Mouse (Mus musculus) ovary, postnatal 36 days (tissue): ENCODE results near the gene Socs4.
A peak's percentile ranks its signal among the peaks of the same experiment; 100 is the strongest.
"Not testable (repeated sequence)": the region's sequence is repeated elsewhere in the genome, so short reads cannot be mapped to it uniquely, and the experiment has no call there.

Experiments used
- DNase-seq: peaks from one replicate; pipeline ENCODE4 v3.0.0; 2022; ENCODE audit warnings: low spot score, mixed read lengths

Socs4 gene

DNA sequence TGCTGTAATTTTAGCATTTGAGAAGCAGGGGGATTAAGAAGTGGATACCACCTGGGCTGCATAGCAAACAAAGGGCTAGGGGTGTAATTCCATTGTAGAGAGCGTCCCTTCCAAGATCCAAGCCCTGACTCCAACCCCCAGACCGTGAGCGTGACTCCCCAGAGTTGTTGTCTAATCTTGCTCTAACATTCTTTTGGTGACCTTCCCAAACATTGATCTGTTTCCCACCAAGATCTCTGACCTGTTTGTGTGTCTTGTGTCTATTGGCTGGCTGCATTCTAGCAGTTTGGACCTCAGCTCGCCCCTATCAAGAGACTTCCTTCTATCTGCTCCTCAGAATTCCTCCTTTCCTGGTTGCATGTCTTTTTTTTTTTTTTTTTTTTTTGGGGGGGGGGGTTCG, 10.3 kb downstream of the Socs4 start:
- DNase-seq: no peak

- no peak for DNase-seq
Measured at GRCm38 (mm10) chr14:47291772-47292171, 15.0 kb downstream of the Socs4 start.

DNA sequence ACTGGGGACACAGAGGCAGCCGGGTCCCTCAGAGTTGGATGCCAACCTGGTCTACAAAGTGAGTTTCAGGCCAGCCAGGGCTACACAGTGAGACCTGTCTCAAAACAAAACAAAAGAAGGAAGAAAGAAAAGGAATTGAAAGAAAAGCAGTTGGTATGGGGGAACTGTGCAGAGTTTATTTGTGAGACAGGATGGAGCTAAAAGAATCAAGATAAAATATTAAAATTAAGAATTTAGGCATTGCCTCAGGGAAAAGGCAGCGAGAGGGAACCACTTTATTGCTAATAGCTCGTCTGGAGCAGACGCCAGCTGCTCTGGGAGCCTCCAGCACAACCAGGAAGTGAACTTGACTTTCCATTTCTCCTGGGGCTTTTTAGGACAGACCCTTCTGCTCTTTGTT, 17.4 kb downstream of the Socs4 start:
- no peak for DNase-seq

DNA sequence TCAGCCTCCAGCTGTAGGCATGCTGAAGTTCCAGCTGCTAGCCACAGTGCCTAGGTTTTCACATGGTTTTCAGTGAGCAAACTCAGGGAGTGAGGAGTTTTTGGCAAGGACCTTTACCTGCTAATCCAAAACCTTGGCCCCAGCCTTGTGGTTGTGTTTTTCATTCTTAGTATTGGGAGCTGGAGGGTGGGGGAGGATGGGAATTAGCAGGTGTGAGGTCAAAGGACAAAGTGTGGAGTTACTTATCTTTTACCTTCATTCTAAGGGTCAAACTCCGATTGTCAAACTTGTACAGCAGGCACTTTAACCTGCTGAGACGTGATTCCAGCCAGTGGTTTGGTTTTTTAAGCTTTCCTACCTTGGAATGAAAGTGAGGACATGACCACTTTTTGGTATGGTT, 19.5 kb downstream of the Socs4 start:
- no peak for DNase-seq

DNA sequence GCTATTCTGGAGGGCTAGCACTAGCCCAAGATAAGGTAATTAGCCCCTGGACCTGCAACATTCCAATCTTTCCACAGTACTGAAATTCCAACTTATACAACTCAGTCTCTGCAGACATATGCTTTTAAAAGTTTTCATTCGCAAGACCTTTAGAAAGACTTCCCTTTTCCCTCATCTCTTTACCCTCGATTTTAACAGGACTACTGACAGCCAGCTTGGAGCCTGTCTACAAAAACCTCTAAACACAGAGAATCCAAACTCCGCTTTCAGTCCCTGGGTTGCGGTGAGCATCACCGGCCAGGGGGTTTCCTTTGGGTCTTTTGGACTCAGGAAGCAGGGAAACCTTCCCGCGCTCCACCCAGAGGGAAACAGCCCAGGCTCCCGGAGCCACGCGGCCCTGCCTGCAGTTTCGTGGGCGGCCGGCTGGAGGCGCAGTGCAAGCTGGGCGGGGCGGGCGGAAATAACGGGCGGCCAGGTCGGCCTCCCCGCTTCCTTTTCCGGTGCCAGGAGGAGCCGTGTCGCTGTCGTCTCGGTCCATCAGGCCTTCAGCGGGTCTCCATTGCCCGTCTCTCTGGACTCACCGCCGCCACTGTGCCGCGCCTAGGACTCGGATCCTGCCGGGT, 21.2 kb downstream of the Socs4 start, which contains the start of gene Mapk1ip1l:
Mapk1ip1l (plus strand) TSS at position 482 of the 623 bp plus-strand sequence.
- DNase-seq: peak; percentile 92

DNA sequence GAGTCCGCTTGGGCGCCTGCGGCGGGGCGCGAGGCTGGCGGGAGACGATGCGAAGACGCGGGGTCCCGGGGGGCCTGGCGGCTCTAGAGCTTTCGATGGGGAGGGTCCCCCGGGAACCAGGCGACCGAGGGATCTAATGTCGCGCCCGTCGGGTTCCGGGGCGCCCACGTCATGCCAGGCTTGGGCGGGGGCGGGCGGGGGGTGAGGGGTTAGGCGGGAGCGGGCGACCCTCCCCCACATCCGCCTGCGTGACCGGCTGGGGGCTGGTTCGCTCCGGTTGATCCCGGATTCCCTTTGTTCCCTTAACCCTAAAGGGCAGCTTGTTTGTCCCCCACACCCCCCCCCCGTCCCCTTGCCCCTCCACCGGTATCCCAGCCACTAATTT, 21.7 kb downstream of the Socs4 start:
- no peak for DNase-seq

DNA sequence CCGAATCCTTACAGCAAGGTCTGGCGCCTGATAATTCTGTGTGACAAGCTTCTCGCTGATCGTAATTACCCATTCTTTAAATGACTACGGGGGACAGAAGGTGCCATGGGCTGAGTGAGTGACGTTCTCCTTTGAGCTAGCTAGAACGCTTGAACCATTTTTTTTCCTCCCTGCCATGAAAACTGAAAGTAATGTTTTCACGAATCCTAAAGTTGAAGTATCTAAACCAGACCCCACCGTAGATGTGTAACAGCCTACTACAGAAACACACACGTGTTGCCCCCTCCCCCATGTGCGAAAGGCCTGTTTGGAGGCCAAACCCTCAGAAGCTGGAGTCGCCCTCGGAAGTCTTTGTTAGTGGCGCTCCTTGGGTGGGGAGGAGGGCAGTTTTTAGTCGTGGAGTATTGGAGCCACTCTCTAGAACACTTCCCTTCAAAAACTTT, 22.1 kb downstream of the Socs4 start:
- DNase-seq: peak; percentile 29

DNA sequence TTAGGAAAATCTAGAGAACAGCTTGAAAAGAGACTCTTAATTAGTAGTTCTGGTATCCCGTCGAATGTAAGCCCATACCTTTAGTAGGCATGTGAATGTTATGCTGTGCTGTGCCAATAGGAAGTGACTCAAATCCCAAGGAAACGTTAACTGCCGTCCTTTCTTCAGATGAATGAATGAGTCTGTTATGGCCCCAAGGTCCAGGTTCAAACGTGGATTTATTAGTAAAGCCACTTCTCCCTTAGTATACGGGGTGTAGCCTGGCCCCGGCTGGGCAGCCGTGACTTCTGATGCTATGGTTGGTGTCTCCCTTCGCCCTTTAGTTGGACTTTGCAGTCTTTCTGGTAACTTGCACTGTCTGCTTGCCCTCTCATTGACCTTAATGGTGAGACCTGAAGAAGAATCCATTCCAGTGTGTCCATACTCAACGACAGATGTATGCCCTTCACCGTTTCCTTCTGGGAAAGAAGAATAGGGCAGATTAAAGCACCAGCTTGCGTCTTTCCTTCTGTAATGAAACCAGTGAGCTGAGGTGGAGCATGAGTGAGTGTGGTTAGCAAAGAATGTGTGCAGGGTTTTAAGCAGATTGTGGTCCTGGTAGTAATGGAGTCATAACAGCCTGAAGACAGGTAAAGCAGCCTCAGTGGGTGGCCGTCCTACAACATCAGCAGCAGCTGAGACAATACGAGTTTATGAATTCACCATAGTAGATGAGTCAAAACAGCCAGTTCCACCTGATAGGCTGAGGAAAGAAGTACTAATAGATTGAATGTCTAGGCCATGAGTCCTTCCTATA, 26.4 kb downstream of the Socs4 start:
- no peak for DNase-seq

DNA sequence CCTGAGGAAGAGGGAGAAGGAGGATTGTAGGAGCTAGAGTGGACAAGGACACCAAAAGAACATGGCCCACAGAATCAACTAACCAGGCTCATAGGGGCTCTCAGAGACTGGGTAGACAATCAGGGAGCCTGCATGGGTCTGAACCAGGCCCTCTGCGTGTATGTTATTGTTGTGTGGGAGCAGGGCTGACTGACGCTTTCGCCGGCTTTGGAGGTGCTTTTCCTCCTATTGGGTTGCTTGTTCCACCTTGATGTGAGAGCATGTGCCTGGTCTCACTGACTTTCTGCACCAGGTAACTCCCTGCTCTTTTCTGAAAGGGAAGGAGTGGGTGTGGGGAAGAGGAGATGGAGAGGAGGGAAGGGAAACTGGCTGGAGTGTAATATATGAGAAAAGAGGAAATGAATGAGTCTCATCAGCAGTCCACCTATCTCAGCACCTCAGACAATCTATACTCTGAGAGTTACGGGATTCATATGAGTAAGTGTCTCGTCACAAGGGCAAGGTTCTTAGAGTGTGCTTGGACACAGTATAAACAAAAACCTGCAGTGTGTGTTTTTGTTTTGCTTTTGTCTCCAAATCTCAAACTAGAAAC, 28.2 kb downstream of the Socs4 start:
- DNase-seq: no peak

- DNase-seq: no peak
Measured at GRCm38 (mm10) chr14:47305933-47306332, 29.2 kb downstream of the Socs4 start.

DNA sequence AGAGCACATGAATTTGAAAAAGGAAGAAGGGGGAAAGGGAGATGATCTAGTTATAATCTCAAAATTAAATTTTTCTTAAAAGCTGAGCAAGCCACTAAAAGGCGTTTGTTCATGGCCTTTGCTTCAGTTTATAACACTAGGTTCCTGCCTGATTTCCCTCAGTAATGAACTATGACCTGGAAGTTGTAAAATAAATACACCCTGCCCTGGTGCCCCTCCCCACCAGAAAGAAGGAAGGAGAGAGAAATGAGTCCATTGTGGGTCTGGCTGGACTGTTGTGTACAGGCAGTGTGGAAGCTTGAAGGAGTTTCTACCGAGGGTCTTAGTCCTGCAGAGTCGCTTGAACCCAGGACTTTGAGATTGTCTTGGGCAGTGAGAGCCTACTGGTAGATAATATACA, 30.9 kb downstream of the Socs4 start:
- no peak for DNase-seq

DNA sequence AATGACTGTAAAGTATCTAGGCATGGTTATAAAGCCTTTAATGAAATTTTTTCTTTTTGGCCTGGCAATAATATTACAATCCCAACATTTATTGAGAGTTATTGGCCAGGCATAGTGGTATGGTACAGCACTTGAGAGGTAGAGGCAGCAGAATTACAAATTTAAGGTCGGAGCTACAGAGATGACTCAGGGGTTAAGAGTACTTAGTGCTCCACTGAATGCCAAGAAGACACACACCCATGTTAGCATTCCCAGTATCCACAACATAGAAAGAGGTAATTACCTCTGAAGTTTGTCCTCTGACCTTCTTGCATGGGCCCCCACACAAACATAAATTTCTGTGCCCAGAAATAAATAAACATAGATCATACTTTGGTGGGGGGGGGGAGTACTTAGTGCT, 32.3 kb downstream of the Socs4 start:
- DNase-seq: no peak

- DNase-seq: no peak
Measured at GRCm38 (mm10) chr14:47310342-47311181, 33.8 kb downstream of the Socs4 start.

DNA sequence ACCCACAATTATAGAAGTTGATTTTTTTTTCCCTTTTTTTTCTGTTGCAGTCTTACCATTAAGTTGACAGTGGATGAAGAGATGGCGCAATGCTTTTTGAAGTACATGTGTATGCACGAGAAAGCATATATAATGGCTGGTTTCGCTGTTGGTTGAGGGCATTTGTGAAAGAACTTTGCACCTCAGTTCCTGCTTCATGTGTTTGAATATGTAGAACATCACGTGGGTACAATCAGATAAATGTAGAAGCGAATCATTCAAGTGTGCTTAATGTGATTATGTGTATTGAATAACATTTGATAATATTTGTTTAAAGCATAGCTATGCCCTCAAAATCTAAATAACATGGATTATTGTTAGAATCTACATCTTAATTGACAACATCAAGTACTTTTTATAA, 42.6 kb downstream of the Socs4 start:
- DNase-seq: no peak

DNA sequence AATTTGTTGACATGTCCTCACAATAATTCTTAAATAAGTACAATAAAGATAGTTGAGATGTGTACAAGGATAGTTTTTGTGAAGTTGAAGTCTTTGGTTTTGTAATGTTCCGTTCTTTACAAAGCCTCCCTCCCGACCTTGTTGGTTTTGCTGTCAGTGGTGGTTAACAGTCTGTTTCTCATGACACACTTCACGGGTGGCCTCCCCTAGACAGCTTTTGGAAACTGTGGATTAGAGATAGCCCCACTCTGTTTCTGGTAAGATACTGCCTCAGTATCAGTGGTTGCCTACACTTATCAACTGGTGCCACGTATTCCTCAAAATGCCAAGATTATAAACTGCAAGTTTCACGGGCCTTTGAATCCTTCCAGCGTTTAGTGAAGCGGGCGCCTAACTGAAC, 44.9 kb downstream of the Socs4 start:
- DNase-seq: not testable (repeated sequence)

DNA sequence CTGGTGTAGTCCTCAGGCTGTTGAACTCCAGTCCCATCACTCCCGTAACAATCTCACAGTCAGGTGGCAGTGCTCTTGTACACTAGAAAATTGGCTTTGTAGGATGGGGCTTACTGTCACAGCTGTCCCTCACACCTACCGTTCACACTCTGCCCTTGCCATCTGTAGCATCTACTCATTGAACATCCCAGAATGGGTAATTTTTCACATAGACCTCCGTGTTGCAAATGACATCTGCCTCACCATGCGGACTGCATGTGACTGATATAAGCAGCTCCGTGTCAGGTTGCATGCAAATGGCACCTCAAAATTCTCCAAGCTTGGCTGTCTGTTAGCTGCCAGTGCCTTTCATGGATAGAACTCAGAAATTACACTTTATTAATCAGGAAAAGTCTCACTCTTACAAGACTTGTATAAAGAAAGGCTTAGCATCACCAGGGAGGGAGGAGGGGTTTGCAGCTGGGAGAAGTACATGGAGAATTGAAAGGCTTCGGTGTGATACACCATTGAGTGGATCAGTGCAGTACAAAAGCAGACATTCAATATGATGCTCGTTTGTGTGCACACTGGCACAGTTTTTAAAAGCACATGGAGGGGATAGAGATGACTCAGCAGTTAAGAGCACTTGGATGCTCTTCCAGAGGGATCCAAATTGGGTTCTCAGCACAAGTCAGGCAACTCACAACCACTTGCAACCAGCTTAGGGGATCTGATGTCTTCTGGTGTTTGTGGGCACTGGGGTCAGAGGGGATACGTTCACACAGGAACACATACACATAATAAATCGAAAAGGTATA, 49.4 kb downstream of the Socs4 start:
- DNase-seq: no peak

DNA sequence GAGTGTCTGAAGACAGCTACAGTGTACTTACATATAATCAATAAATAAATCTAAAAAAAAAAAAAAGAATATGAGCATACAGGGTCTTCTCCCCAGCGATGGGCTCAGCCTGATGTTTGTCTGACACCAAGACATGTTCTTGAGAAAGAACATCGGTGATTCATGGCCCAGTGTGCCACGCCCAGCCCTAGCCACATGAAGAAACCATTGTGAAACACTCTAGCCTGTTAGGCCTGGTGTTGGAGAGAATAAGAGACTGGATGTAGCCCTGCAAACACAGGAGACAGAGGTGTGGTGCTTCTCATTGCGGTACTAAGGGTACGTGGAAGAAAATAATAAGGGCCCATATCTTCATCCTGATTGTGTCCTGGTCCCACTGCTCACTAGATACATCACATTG, 50.6 kb downstream of the Socs4 start:
- no peak for DNase-seq

- DNase-seq: no peak
Measured at GRCm38 (mm10) chr14:47331920-47332319, 55.2 kb downstream of the Socs4 start.

GRCm38 (mm10) chr14:47334819-47335218, 58.1 kb downstream of the Socs4 start:
- peak; percentile 65 for DNase-seq

GRCm38 (mm10) chr14:47335300-47335699, 58.6 kb downstream of the Socs4 start:
- DNase-seq: no peak

DNA sequence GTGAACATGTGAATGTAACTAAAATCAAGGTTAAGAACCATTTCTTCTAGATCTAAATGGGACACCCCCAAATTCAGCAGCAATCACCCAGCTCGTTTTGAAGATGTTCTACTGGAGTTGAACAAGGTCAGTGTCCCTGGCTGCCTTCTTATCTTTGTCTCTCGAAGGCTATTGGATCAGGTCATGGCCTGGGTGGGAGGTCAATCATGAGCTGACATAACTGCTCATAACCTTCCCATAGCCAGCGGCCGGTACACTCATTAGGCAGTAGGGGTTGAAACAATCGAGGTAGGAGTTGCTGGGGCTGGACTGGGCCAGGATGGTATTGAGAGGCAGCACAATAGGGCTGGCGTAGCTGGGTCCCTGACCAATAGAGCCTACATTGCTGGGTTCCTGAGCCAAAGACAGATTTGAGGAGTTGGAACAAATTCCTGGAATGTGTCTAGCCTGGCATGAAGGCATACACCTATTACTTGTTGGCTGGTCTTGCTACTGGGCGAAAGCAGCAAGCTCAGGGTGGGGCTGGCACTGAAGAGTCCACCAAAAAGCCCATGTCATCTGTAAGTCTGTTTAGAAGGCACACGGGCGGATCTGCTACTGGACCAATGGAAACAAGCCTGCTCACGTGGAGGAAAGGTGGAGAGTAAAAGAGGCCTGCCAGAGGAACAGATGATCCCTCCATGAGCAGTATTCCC, 63.6 kb downstream of the Socs4 start:
- no peak for DNase-seq
